Mouse (Mus musculus) 416B (cell line): ENCODE results near the gene Vmn2r99.

Experiments
- DNase-seq: peaks from one replicate; pipeline ENCODE4 v3.0.0; 2011; ENCODE audit warnings: low read depth

Vmn2r99 gene

GRCm38 (mm10) chr17:19361649-19362048 lies at the start of gene Vmn2r99:
TSS of gene Vmn2r99 (plus strand) at chr17:19361949.
- no peak for DNase-seq

GRCm38 (mm10) chr17:19437623-19438022 lies 75.9 kb downstream of the Vmn2r99 start:
- DNase-seq, result no peak

- DNase-seq, result peak; percentile 48
These were observed 83.2 kb downstream of the Vmn2r99 start for GRCm38 (mm10) chr17:19444932-19445331.
